Mouse (Mus musculus): Measurements from ENCODE around the gene Dysf. TPM values are rescaled to one million over a fixed set of nuclear protein-coding genes. Genes with fewer than 3 reads are reported as not detected.

The Dysf gene
- total RNA-seq, 1 experiment = 12.8 TPM

GRCm38 (mm10) chr6:84051032-84051431 lies 42.6 kb downstream of the Dysf start:
- Histone ChIP-seq H3K9me3 (ENCODE audit: control insufficient read depth, insufficient read depth, low read depth, low read length) (no peaks in the 10 kb centered on the region), H3K4me3 (ENCODE audit: insufficient read depth in 1 of 2, low read depth in 1 of 2, low read length in 2 of 2, poor library complexity in 1 of 2, severe bottlenecking in 1 of 2) (no peak overlapping the region), H3K27ac (ENCODE audit: insufficient read depth, low read depth, low read length, poor library complexity, severe bottlenecking) (peak overlapping the region; percentile 23; the same call in 1 of the 2 replicates), H3K36me3 (ENCODE audit: control insufficient read depth, insufficient read depth, low read length, poor library complexity, severe bottlenecking) (no peaks in the 10 kb centered on the region), H3K4me1 (ENCODE audit: control insufficient read depth in 2 of 2, insufficient read depth in 2 of 2, low read length in 2 of 2, poor library complexity in 1 of 2) (peaks cover 12 to 27% of the 10 kb centered on the region in 2 experiments), H3K9ac (ENCODE audit: insufficient read depth, low read depth, low read length, poor library complexity, severe bottlenecking) (no peak overlapping the region)
- in situ Hi-C loops (cut with MboI; ENCODE audit: low sequenced_read_pairs in 2 of 2, unreplicated experiment in 2 of 2) = no loop called here
- TF ChIP-seq MAFK (IDR thresholded peaks at IDR 0.05; ENCODE audit: insufficient read depth, low read depth, low read length) = no peak
- no peak for TF ChIP-seq HCFC1 (IDR thresholded peaks at IDR 0.05; ENCODE audit: borderline replicate concordance, insufficient read depth, low read length)
- no peak for TF ChIP-seq CHD2 (IDR thresholded peaks at IDR 0.05; ENCODE audit: low read depth, low read length)
- no peak for TF ChIP-seq ZC3H11A (IDR thresholded peaks at IDR 0.05; ENCODE audit: borderline replicate concordance, low read depth, low read length)
- no peak for TF ChIP-seq ZNF384 (IDR thresholded peaks at IDR 0.05; ENCODE audit: low read depth, low read length)
- peak; percentile 48 for DNase-seq (ENCODE audit: low read depth, low spot score)

GRCm38 (mm10) chr6:84053874-84054530 lies 45.6 kb downstream of the Dysf start:
- TF ChIP-seq CHD2 (IDR thresholded peaks at IDR 0.05; ENCODE audit: low read depth, low read length) = no peak
- TF ChIP-seq ZNF384 (IDR thresholded peaks at IDR 0.05; ENCODE audit: low read depth, low read length) = no peak
- TF ChIP-seq HCFC1 (IDR thresholded peaks at IDR 0.05; ENCODE audit: borderline replicate concordance, insufficient read depth, low read length) = no peak
- TF ChIP-seq MAFK (IDR thresholded peaks at IDR 0.05; ENCODE audit: insufficient read depth, low read depth, low read length) = no peak
- no peak for TF ChIP-seq ZC3H11A (IDR thresholded peaks at IDR 0.05; ENCODE audit: borderline replicate concordance, low read depth, low read length)
- Histone ChIP-seq H3K36me3 (ENCODE audit: control insufficient read depth, insufficient read depth, low read length, poor library complexity, severe bottlenecking) (no peaks in the 10 kb centered on the region), H3K9ac (ENCODE audit: insufficient read depth, low read depth, low read length, poor library complexity, severe bottlenecking) (peak overlapping the region; percentile 36; the same call in 1 of the 2 replicates), H3K4me3 (ENCODE audit: insufficient read depth in 1 of 2, low read depth in 1 of 2, low read length in 2 of 2, poor library complexity in 1 of 2, severe bottlenecking in 1 of 2) (no peak overlapping the region), H3K9me3 (ENCODE audit: control insufficient read depth, insufficient read depth, low read depth, low read length) (no peaks in the 10 kb centered on the region), H3K27ac (ENCODE audit: insufficient read depth, low read depth, low read length, poor library complexity, severe bottlenecking) (peak overlapping the region; percentile 40; the same call in 1 of the 2 replicates), H3K4me1 (ENCODE audit: control insufficient read depth in 2 of 2, insufficient read depth in 2 of 2, low read length in 2 of 2, poor library complexity in 1 of 2) (peaks cover 12 to 30% of the 10 kb centered on the region in 2 experiments)
- DNase-seq (ENCODE audit: low read depth, low spot score) = no peak
- in situ Hi-C loops (cut with MboI; ENCODE audit: low sequenced_read_pairs in 2 of 2, unreplicated experiment in 2 of 2) = no loop called here

- H3K4me3 ChIP-seq (ENCODE audit: insufficient read depth in 1 of 2, low read depth in 1 of 2, low read length in 2 of 2, poor library complexity in 1 of 2, severe bottlenecking in 1 of 2) = no peak overlapping the region
- H3K9ac ChIP-seq (ENCODE audit: insufficient read depth, low read depth, low read length, poor library complexity, severe bottlenecking) = no peak overlapping the region
- no peak overlapping the region for H3K27ac ChIP-seq (ENCODE audit: insufficient read depth, low read depth, low read length, poor library complexity, severe bottlenecking)
- peaks cover 10 to 31% of the 10 kb centered on the region in 2 experiments for H3K4me1 ChIP-seq (ENCODE audit: control insufficient read depth in 2 of 2, insufficient read depth in 2 of 2, low read length in 2 of 2, poor library complexity in 1 of 2)
- DNase-seq (ENCODE audit: low read depth, low spot score) = no peak
- in situ Hi-C loops (cut with MboI; ENCODE audit: low sequenced_read_pairs in 2 of 2, unreplicated experiment in 2 of 2) = no loop called here
- no peaks in the 10 kb centered on the region for H3K36me3 ChIP-seq (ENCODE audit: control insufficient read depth, insufficient read depth, low read length, poor library complexity, severe bottlenecking)
- TF ChIP-seq MAFK (IDR thresholded peaks at IDR 0.05; ENCODE audit: insufficient read depth, low read depth, low read length) (no peak), HCFC1 (IDR thresholded peaks at IDR 0.05; ENCODE audit: borderline replicate concordance, insufficient read depth, low read length) (no peak), ZNF384 (IDR thresholded peaks at IDR 0.05; ENCODE audit: low read depth, low read length) (no peak), CHD2 (IDR thresholded peaks at IDR 0.05; ENCODE audit: low read depth, low read length) (no peak), ZC3H11A (IDR thresholded peaks at IDR 0.05; ENCODE audit: borderline replicate concordance, low read depth, low read length) (no peak)
- H3K9me3 ChIP-seq (ENCODE audit: control insufficient read depth, insufficient read depth, low read depth, low read length) = no peaks in the 10 kb centered on the region
Observed at GRCm38 (mm10) chr6:84055619-84056018, 47.2 kb downstream of the Dysf start.

- in situ Hi-C loops (cut with MboI; ENCODE audit: low sequenced_read_pairs in 2 of 2, unreplicated experiment in 2 of 2) = no loop called here
- DNase-seq (ENCODE audit: low read depth, low spot score) = no peak
- H3K9me3 ChIP-seq (ENCODE audit: control insufficient read depth, insufficient read depth, low read depth, low read length) = no peaks in the 10 kb centered on the region
- no peak overlapping the region for H3K4me3 ChIP-seq (ENCODE audit: insufficient read depth in 1 of 2, low read depth in 1 of 2, low read length in 2 of 2, poor library complexity in 1 of 2, severe bottlenecking in 1 of 2)
- TF ChIP-seq MAFK (IDR thresholded peaks at IDR 0.05; ENCODE audit: insufficient read depth, low read depth, low read length) (no peak), CHD2 (IDR thresholded peaks at IDR 0.05; ENCODE audit: low read depth, low read length) (no peak), ZNF384 (IDR thresholded peaks at IDR 0.05; ENCODE audit: low read depth, low read length) (no peak), ZC3H11A (IDR thresholded peaks at IDR 0.05; ENCODE audit: borderline replicate concordance, low read depth, low read length) (no peak), HCFC1 (IDR thresholded peaks at IDR 0.05; ENCODE audit: borderline replicate concordance, insufficient read depth, low read length) (no peak)
- H3K36me3 ChIP-seq (ENCODE audit: control insufficient read depth, insufficient read depth, low read length, poor library complexity, severe bottlenecking) = no peaks in the 10 kb centered on the region
- no peak overlapping the region for H3K27ac ChIP-seq (ENCODE audit: insufficient read depth, low read depth, low read length, poor library complexity, severe bottlenecking)
- no peak overlapping the region for H3K9ac ChIP-seq (ENCODE audit: insufficient read depth, low read depth, low read length, poor library complexity, severe bottlenecking)
- H3K4me1 ChIP-seq (ENCODE audit: control insufficient read depth in 2 of 2, insufficient read depth in 2 of 2, low read length in 2 of 2, poor library complexity in 1 of 2) = peaks cover 3 to 26% of the 10 kb centered on the region in 2 experiments
Observed at GRCm38 (mm10) chr6:84057216-84057615, 48.8 kb downstream of the Dysf start.
